13 mouse cellular contexts compared by ENCODE assay signal in the genomic region with DNA sequence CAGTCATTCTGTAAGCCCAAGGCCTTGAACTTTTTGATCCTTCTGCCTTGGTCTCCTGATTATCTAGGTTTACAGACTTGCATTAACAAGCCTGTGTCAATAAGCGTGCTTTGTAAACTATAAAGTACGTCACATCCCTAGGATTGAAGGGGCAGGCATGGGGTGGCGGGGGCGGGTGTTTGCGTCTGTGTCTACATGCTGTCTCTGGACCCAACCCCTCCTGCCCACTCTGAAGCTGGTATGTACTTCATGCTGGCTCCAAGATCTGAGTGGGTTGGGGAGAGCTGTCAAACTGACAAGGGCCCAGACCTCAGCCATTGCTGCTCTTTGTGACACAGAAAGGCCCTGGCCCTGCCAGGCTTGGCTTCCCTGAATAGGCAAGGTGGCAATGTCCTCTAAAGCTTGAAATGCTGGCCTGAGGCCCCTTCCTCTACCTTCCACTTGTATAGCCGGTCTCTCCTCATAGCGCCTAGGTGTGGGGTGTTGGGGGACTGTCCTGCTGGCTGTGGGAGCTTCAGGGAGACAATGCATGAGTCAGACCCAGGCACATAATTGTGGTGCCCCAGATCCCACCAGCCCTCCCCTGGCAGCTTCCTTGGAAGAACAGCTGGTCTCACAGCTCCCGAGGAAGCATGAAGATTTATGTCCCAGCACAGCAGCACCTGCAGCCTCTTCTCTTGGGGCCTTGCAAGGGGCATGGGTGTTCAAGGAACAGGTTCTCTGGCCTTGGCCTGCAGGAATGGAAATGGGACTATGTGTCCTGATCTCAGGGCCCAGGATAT. TPM values are rescaled to one million over a fixed set of nuclear protein-coding genes. Genes with fewer than 3 reads are reported as not detected.
DNase-seq lines count a peak whose midpoint lies in the region; ATAC-seq and TF ChIP-seq lines count a peak whose summit lies in the region.
"Had no signal": no experiment of that assay in that cellular context is flagged by ENCODE, and none has a peak within 500 bp of the region (broad histone marks: within the 10 kb centered on the region; RNA-seq: fewer than 3 reads in every experiment).

No protein-coding gene starts in this region.

- H3K27me3 ChIP-seq in heart, embryonic 15.5 days: no peaks in the 10 kb centered on the region
- H3K27me3 ChIP-seq in midbrain, embryonic 16.5 days (ENCODE audit: control insufficient read depth, insufficient read depth, low read depth, low read length): no peaks in the 10 kb centered on the region
- H3K27me3 ChIP-seq in midbrain, postnatal 0 days (ENCODE audit: insufficient read depth, low read length): no peaks in the 10 kb centered on the region
- no peaks in the 10 kb centered on the region for H3K27me3 ChIP-seq in intestine, embryonic 16.5 days (replicated peaks; ENCODE audit: control insufficient read depth, insufficient read depth, low read length)
- H3K27me3 ChIP-seq: liver, embryonic 13.5 days; neural tube, embryonic 12.5 days had no signal

- H3K27ac ChIP-seq in heart, embryonic 15.5 days: peak overlapping the region; percentile 84
- H3K27ac ChIP-seq in midbrain, embryonic 16.5 days (ENCODE audit: low read length): peak overlapping the region; percentile 25; the same call in 1 of the 2 replicates
- H3K27ac ChIP-seq in midbrain, postnatal 0 days (ENCODE audit: low read depth, low read length): no peak overlapping the region
- H3K27ac ChIP-seq in intestine, embryonic 16.5 days (ENCODE audit: low read length): peak overlapping the region; percentile 72
- H3K27ac ChIP-seq: liver, embryonic 13.5 days; neural tube, embryonic 12.5 days had no signal

- WGBS in heart, embryonic 15.5 days: 62% methylated on average over 8 of the region's 8 CpGs
- 77% methylated on average over 8 of the region's 8 CpGs for WGBS in midbrain, embryonic 16.5 days
- 77% methylated on average over 8 of the region's 8 CpGs for WGBS in midbrain, postnatal 0 days
- 55% methylated on average over 8 of the region's 8 CpGs for WGBS in intestine, embryonic 16.5 days

- no peaks in the 10 kb centered on the region for H3K9me3 ChIP-seq in heart, embryonic 15.5 days (replicated peaks)
- H3K9me3 ChIP-seq in midbrain, embryonic 16.5 days (replicated peaks; ENCODE audit: control insufficient read depth, low read length, poor library complexity, severe bottlenecking): no peaks in the 10 kb centered on the region
- no peaks in the 10 kb centered on the region for H3K9me3 ChIP-seq in midbrain, postnatal 0 days (ENCODE audit: low read length)
- H3K9me3 ChIP-seq in intestine, embryonic 16.5 days (ENCODE audit: control insufficient read depth, low read length): no peaks in the 10 kb centered on the region
- H3K9me3 ChIP-seq: liver, embryonic 13.5 days; neural tube, embryonic 12.5 days had no signal

- H3K4me3 ChIP-seq in heart, embryonic 15.5 days: no peak overlapping the region
- no peak overlapping the region for H3K4me3 ChIP-seq in midbrain, embryonic 16.5 days (ENCODE audit: low read depth, low read length)
- H3K4me3 ChIP-seq in midbrain, postnatal 0 days (ENCODE audit: low read depth, low read length): no peak overlapping the region
- no peak overlapping the region for H3K4me3 ChIP-seq in intestine, embryonic 16.5 days (ENCODE audit: low read length)
- H3K4me3 ChIP-seq: liver, embryonic 13.5 days; neural tube, embryonic 12.5 days had no signal

- ATAC-seq in heart, embryonic 15.5 days (replicated peaks; ENCODE audit: insufficient number of reproducible peaks, insufficient read depth, low FRiP score, low read depth): 0 out of 2 replicates have a peak, but pooled peaks have one; percentile 9
- no peak for ATAC-seq in midbrain, embryonic 16.5 days
- ATAC-seq in midbrain, postnatal 0 days (ENCODE audit: low FRiP score): no peak
- ATAC-seq in intestine, embryonic 16.5 days: peak; percentile 56
- ATAC-seq: forebrain, embryonic 16.5 days had no signal

- DNase-seq in heart, postnatal 36 days: no peak
- no peak for DNase-seq in midbrain, postnatal 0 days (ENCODE audit: low spot score)
- peak; percentile 31 for DNase-seq in telencephalon, adult 2 months (ENCODE audit: low read depth, low spot score)
- no peak for DNase-seq in layer of hippocampus, adult 11-12 months (ENCODE audit: low spot score)
- DNase-seq in layer of hippocampus, adult 8-10 months (ENCODE audit: low spot score in 2 of 2): no peak
- DNase-seq: cerebellum, adult 9-11 months; kidney, postnatal 14 days; liver, embryonic 13.5 days had no signal

- intact Hi-C loops in heart, postnatal 36 days (cut with DNase I): loop anchor here (2.0 kb wide), 1 partner anchor 27 kb away; no protein-coding TSS in a partner anchor

- no peak overlapping the region for H3K4me2 ChIP-seq in heart, embryonic 15.5 days
- H3K4me2 ChIP-seq in midbrain, embryonic 16.5 days (ENCODE audit: low read length): no peak overlapping the region
- H3K4me2 ChIP-seq in midbrain, postnatal 0 days (ENCODE audit: low read depth, low read length, poor library complexity, severe bottlenecking): no peak overlapping the region
- H3K4me2 ChIP-seq in intestine, embryonic 16.5 days (ENCODE audit: low read depth, low read length): no peak overlapping the region
- H3K4me2 ChIP-seq: liver, embryonic 13.5 days; neural tube, embryonic 12.5 days had no signal

- TF ChIP-seq CTCF in midbrain, postnatal 0 days (IDR thresholded peaks at IDR 0.05): no peak

- peaks cover 35% of the 10 kb centered on the region for H3K4me1 ChIP-seq in heart, embryonic 15.5 days (replicated peaks)
- no peaks in the 10 kb centered on the region for H3K4me1 ChIP-seq in midbrain, embryonic 16.5 days (ENCODE audit: control insufficient read depth, insufficient read depth, low read length)
- no peaks in the 10 kb centered on the region for H3K4me1 ChIP-seq in midbrain, postnatal 0 days (ENCODE audit: insufficient read depth, low read length)
- peaks cover 24% of the 10 kb centered on the region for H3K4me1 ChIP-seq in intestine, embryonic 16.5 days (ENCODE audit: control insufficient read depth, insufficient read depth, low read length)

- H3K36me3 ChIP-seq in heart, embryonic 15.5 days: no peaks in the 10 kb centered on the region; the same call in 1 of the 2 replicates
- 0 out of 2 replicates have a peak, but pooled peaks cover 6% of the 10 kb centered on the region for H3K36me3 ChIP-seq in midbrain, embryonic 16.5 days (ENCODE audit: control insufficient read depth, insufficient read depth, low read length)
- peaks cover 11% of the 10 kb centered on the region for H3K36me3 ChIP-seq in midbrain, postnatal 0 days (ENCODE audit: insufficient read depth, low read length)
- peaks cover 4% of the 10 kb centered on the region; the same call in 1 of the 2 replicates for H3K36me3 ChIP-seq in intestine, embryonic 16.5 days (ENCODE audit: control insufficient read depth, insufficient read depth, low read length)
- H3K36me3 ChIP-seq: liver, embryonic 13.5 days had no signal

- no peak overlapping the region for H3K9ac ChIP-seq in heart, embryonic 15.5 days
- H3K9ac ChIP-seq in midbrain, embryonic 16.5 days (ENCODE audit: low read depth, low read length): no peak overlapping the region
- no peak overlapping the region for H3K9ac ChIP-seq in midbrain, postnatal 0 days (replicated peaks; ENCODE audit: low read length, poor library complexity, severe bottlenecking)
- peak overlapping the region; percentile 14 for H3K9ac ChIP-seq in intestine, embryonic 16.5 days (ENCODE audit: low read depth, low read length)
- H3K9ac ChIP-seq: liver, embryonic 13.5 days; neural tube, embryonic 12.5 days had no signal

RNA-seq across cellular contexts. Expression of a gene that starts 28.4 kb away (rescaled TPM):
- polyA plus RNA-seq in heart, embryonic 15.5 days (2015; fragmentation: Nextera tagmentation; extraction: Ambion mirVana): 20.8 and 26.1 TPM in 2 replicates
- 10 to 100 TPM; 22.6 to 23.2 TPM for total RNA-seq in heart, postnatal 36 days (2021)
- polyA plus RNA-seq in midbrain, embryonic 16.5 days (2015; fragmentation: Nextera tagmentation; extraction: Ambion mirVana): 45.0 and 55.6 TPM in 2 replicates
- total RNA-seq in midbrain, postnatal 0 days (2014; rRNA removed): 41.0 and 44.6 TPM in 2 replicates
- polyA plus RNA-seq in midbrain, postnatal 0 days (2015; fragmentation: Nextera tagmentation; extraction: Ambion mirVana): 25.9 and 26.0 TPM in 2 replicates
- polyA plus RNA-seq in intestine, embryonic 16.5 days (2015; fragmentation: Nextera tagmentation; extraction: Ambion mirVana): 17.1 and 17.5 TPM in 2 replicates
- total RNA-seq in layer of hippocampus, adult 8-10 months (2022): 10 to 100 TPM; 17.4 to 32.6 (median 21.4) TPM

RNA-seq across cellular contexts. Expression of a gene that starts 56.2 kb away (rescaled TPM):
- polyA plus RNA-seq in heart, embryonic 15.5 days (2015; fragmentation: Nextera tagmentation; extraction: Ambion mirVana): 0.63 and 0.73 TPM in 2 replicates
- not detected for total RNA-seq in heart, postnatal 36 days (2021)
- polyA plus RNA-seq in midbrain, embryonic 16.5 days (2015; fragmentation: Nextera tagmentation; extraction: Ambion mirVana): 2.5 and 2.9 TPM in 2 replicates
- total RNA-seq in midbrain, postnatal 0 days (2014; rRNA removed): 1.4 and 3.9 TPM in 2 replicates
- polyA plus RNA-seq in midbrain, postnatal 0 days (2015; fragmentation: Nextera tagmentation; extraction: Ambion mirVana): 2.1 and 2.4 TPM in 2 replicates
- 0.15 and 0.17 TPM in 2 replicates for polyA plus RNA-seq in intestine, embryonic 16.5 days (2015; fragmentation: Nextera tagmentation; extraction: Ambion mirVana)
- 1 to 10 TPM; 1.2 to 4.2 (median 2.5) TPM for total RNA-seq in layer of hippocampus, adult 8-10 months (2022)

RNA-seq across cellular contexts. Expression of a gene that starts 56.6 kb away (rescaled TPM):
- 1,031 and 1,221 TPM in 2 replicates for polyA plus RNA-seq in heart, embryonic 15.5 days (2015; fragmentation: Nextera tagmentation; extraction: Ambion mirVana)
- total RNA-seq in heart, postnatal 36 days (2021): 100 to 1,000 TPM; 241 to 339 TPM
- 185 and 203 TPM in 2 replicates for polyA plus RNA-seq in midbrain, embryonic 16.5 days (2015; fragmentation: Nextera tagmentation; extraction: Ambion mirVana)
- 151 and 160 TPM in 2 replicates for total RNA-seq in midbrain, postnatal 0 days (2014; rRNA removed)
- polyA plus RNA-seq in midbrain, postnatal 0 days (2015; fragmentation: Nextera tagmentation; extraction: Ambion mirVana): 114 and 125 TPM in 2 replicates
- polyA plus RNA-seq in intestine, embryonic 16.5 days (2015; fragmentation: Nextera tagmentation; extraction: Ambion mirVana): 903 and 983 TPM in 2 replicates
- 10 to 100 TPM; 16.8 to 24.1 (median 21.3) TPM for total RNA-seq in layer of hippocampus, adult 8-10 months (2022)

Comparison
In these comparisons a context has a peak if more than half of its experiments do, and no peak if none do; other contexts are left out.
1. ATAC-seq: peak in heart, embryonic 15.5 days (single experiment) and intestine, embryonic 16.5 days (single experiment); none in midbrain, embryonic 16.5 days (single experiment) and midbrain, postnatal 0 days (single experiment).